Mouse (Mus musculus): ENCODE data around the gene Chrm5.

- TF ChIP-seq POLR2A (IDR thresholded peaks at IDR 0.05; ENCODE audit: borderline replicate concordance, extremely low read depth, insufficient read depth, insufficient read length, poor library complexity, severe bottlenecking) = no peak
- no peak for TF ChIP-seq CTCF (IDR thresholded peaks at IDR 0.05; ENCODE audit: borderline replicate concordance, extremely low read depth, insufficient read depth, insufficient read length)
Observed at GRCm38 (mm10) chr2:112526933-112527332, 46.4 kb upstream of the Chrm5 start.
